Mouse (Mus musculus): Measurements from ENCODE around the gene Gtsf2.
A peak's percentile ranks its signal among the peaks of the same experiment; 100 is the strongest.

Gene Gtsf2

DNA sequence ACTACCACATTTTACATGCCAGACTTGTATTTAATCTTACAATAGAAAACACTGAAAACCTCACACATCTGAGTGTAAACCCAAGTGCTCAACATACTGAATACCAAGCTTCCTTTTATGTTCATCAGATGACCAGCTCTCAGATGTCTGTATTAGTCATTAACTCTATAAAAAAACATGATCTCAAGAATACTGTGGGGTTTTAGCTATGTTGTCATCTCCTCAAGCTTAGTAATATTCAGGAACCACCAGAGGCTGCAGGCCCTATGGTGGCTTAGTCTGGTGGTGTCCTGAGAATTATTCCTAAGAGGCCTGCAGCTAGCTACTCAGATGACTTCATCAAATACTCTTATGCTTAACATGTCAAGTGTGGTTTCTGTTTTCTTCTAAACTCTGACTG is 54.7 kb downstream of the Gtsf2 start:
- DNase-seq (ENCODE audit: inconsistent ontology term) = peak; percentile 49
